Mouse (Mus musculus) forebrain, embryonic 14.5 days (tissue): ENCODE results near the gene Pttg1ip. TPM values are rescaled to one million over a fixed set of nuclear protein-coding genes. Genes with fewer than 3 reads are reported as not detected.
A peak's percentile ranks its signal among the peaks of the same experiment; 100 is the strongest.

ENCODE experiments used
- ATAC-seq: fragments of 200-750 bp; cut with Nextera tagmentation; 2 replicates; pipeline ENCODE4 v1.8.0; 2017; ENCODE audit warnings: mild to moderate bottlenecking, moderate library complexity
- DNase-seq: peaks from one replicate; pipeline ENCODE4 v3.0.0-alpha.2; 2015; ENCODE audit warnings: low spot score
- H3K27ac ChIP-seq: fragments of 300-500 bp; sonication (generic); 2 replicates; pipeline ENCODE4 v1.5.1; 2014; ENCODE audit warnings: low read depth, mild to moderate bottlenecking, control low read depth, low read length, moderate library complexity
- H3K27me3 ChIP-seq: fragments of 300-500 bp; sonication (generic); replicated peaks from 2 replicates; pipeline ENCODE4 v1.6.1; 2014; ENCODE audit warnings: low read length, control low read depth, mixed read lengths; ENCODE audit not compliant: control insufficient read depth, insufficient read depth
- H3K36me3 ChIP-seq: fragments of 300-500 bp; sonication (generic); 2 replicates; pipeline ENCODE4 v1.6.1; 2014; ENCODE audit warnings: low read length, control low read depth; ENCODE audit not compliant: control insufficient read depth, insufficient read depth
- H3K4me1 ChIP-seq: fragments of 300-500 bp; sonication (generic); 2 replicates; pipeline ENCODE4 v1.6.1; 2014; ENCODE audit warnings: antibody characterized with exemption, low read length, control low read depth; ENCODE audit not compliant: control insufficient read depth, insufficient read depth
- H3K4me2 ChIP-seq: fragments of 300-500 bp; sonication (generic); 2 replicates; pipeline ENCODE4 v1.6.1; 2014; ENCODE audit warnings: mild to moderate bottlenecking, control low read depth, low read length
- H3K4me3 ChIP-seq: fragments of 300-500 bp; sonication (generic); 2 replicates; pipeline ENCODE4 v1.5.1; 2014; ENCODE audit warnings: low read depth, low read length, control low read depth
- H3K9ac ChIP-seq: fragments of 300-500 bp; sonication (generic); 2 replicates; pipeline ENCODE4 v1.6.1; 2014; ENCODE audit warnings: mild to moderate bottlenecking, low read length, control low read depth, moderate library complexity
- H3K9me3 ChIP-seq: fragments of 300-500 bp; sonication (generic); replicated peaks from 2 replicates; pipeline ENCODE4 v1.6.1; 2016; ENCODE audit warnings: low read length, control low read depth, mixed read lengths; ENCODE audit not compliant: control insufficient read depth
- WGBS: fragments of 180-500 bp; shearing (Covaris S2); extraction: QIAGEN DNeasy Blood & Tissue Kit; methylation state at CpG from one replicate; pipeline ENCODE4 v1.1.7; 2014; 5-methylcytosine and 5-hydroxymethylcytosine counted together
- polyA plus RNA-seq: library from polyadenylated mRNA; unstranded; fragments of >200 nt; fragmentation: Nextera tagmentation; extraction: Ambion mirVana; gene quantifications from 2 replicates; pipeline ENCODE4 v1.2.1, GENCODE M21; 2014

Gene Pttg1ip
- polyA plus RNA-seq, 1 experiment from 2014 or later: 74.1 TPM

DNA sequence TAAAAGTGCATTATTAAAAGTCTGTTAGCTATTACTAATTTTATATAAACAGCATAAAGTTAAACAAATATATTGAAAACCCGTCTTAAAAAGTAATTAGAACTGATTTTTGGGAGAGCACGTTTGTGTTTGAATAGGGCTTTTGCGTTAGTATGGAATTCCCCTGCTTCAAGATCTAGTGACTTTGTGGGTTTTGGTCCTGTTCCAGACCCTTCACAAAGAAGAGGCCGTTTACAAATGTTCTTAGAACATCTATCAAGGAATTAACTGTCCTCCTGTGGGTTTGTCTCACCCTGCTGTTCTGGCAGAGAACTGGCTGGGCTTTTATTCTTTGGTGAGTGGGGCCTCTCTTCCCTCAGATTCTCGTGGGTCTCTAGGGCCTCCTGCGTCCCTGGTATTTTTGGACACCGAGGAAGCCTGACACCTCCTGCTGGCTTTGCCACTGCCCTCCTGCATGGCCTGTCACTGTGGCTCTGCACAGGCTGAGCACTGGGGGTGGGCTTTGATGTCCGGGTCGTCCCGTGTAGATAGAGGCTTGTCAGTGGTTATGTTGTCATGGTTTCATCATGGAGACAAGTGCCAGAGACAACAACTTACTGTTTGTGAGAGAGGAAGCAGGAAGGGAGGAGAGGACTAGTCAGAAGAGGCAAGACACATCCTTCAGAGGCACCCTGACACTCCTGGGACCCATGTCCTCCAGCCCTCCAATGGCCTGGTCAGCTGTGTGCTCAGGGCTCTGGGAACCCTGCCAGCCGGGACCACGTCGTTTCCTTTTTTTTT is 53.1 kb downstream of the Pttg1ip start:
- ATAC-seq (no peak), DNase-seq (no peak)
- Histone ChIP-seq H3K9ac (no peak overlapping the region), H3K27me3 (no peaks in the 10 kb centered on the region), H3K27ac (no peak overlapping the region), H3K4me2 (no peak overlapping the region), H3K9me3 (no peaks in the 10 kb centered on the region), H3K4me1 (no peaks in the 10 kb centered on the region), H3K4me3 (no peak overlapping the region), H3K36me3 (peaks cover 70% of the 10 kb centered on the region)
- WGBS: 57% methylated on average over 13 of the region's 13 CpGs

DNA sequence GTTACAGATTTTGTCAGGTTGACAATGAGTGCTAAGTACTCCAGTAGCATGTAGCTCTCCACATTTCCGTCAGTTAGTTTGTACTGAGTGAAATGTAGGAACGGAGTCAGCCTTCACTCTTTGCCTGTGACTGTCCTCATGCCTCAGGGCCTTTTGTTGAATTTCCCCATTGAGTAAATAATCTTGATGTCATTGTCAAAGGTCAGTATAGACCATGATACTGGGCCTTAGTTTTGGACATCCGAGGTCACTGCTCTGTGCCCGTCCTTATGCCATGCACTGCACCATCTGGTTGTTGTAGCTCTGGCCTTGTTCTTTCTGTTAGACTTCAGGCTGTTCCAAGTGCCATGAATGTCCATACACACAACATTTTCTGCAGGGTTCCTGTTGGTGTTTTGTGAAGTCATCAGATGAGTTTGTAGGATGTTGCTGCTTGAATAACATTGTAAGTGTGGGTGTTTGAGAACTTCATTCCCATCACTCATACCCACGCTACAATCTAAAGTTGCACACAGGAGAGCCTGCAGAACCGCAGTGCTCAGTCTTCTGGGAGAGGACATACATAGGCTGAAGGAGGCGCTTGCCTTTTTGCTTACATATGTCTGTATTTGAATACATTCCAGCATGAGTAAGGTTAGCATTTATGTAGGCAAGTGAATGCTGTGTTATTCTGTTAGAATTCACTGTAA is 54.9 kb downstream of the Pttg1ip start:
- H3K27ac ChIP-seq: no peak overlapping the region
- no peak overlapping the region for H3K4me2 ChIP-seq
- WGBS: 91% methylated on average over 7 of the region's 7 CpGs
- no peak for ATAC-seq
- no peak for DNase-seq
- H3K4me3 ChIP-seq: no peak overlapping the region
- no peaks in the 10 kb centered on the region for H3K9me3 ChIP-seq
- no peaks in the 10 kb centered on the region for H3K27me3 ChIP-seq
- no peak overlapping the region for H3K9ac ChIP-seq
- H3K4me1 ChIP-seq: no peaks in the 10 kb centered on the region
- peaks cover 81% of the 10 kb centered on the region for H3K36me3 ChIP-seq

DNA sequence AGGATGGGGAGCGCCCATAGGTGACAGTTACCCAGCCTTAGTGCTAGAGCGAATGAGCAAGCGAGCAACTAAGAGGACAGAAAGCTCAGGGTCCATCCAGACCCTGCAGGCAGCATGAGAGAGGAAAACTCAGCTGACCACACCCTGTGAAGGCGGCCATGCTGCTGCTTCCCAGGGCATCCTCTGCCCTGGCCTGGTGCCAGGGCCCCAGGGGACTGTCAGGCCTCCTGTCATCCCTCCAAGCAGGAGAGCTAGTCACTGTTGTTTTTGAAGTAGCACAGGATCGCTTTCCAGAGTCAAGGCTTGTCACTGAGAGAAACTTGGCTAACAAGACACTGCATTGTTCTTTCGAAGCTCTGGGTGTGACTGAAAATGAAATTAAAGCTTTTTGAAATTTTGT is 57.4 kb downstream of the Pttg1ip start:
- H3K36me3 ChIP-seq: peaks cover 82% of the 10 kb centered on the region
- H3K9ac ChIP-seq: no peak overlapping the region
- DNase-seq (no peak), ATAC-seq (no peak)
- H3K27ac ChIP-seq: no peak overlapping the region
- no peaks in the 10 kb centered on the region for H3K9me3 ChIP-seq
- H3K4me3 ChIP-seq: no peak overlapping the region
- no peaks in the 10 kb centered on the region for H3K4me1 ChIP-seq
- WGBS: 74% methylated on average over 6 of the region's 6 CpGs
- H3K4me2 ChIP-seq: no peak overlapping the region
- no peaks in the 10 kb centered on the region for H3K27me3 ChIP-seq

DNA sequence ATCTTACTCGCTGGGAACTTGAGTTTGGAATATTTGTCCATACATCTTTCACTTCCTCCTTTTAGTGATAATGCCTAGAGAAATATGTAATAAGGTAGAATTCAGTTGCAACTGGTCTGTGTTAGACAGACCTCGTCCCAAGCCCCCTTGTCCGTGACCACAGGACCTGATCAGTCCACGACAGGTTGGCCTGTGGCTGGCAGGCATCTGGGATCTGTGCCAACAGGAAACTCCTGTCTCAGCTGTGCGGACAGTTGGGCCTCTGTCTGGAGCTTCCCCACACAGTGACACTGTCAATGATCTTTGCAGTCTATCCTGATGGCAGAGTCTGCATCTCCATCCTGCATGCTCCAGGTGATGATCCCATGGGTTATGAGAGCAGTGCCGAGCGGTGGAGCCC is 61.6 kb downstream of the Pttg1ip start:
- 84% methylated on average over 7 of the region's 7 CpGs for WGBS
- H3K36me3 ChIP-seq: peaks cover 81% of the 10 kb centered on the region
- no peak overlapping the region for H3K9ac ChIP-seq
- no peaks in the 10 kb centered on the region for H3K9me3 ChIP-seq
- no peak overlapping the region for H3K4me2 ChIP-seq
- no peak overlapping the region for H3K27ac ChIP-seq
- ATAC-seq (no peak), DNase-seq (no peak)
- H3K4me3 ChIP-seq: no peak overlapping the region
- H3K4me1 ChIP-seq: no peaks in the 10 kb centered on the region
- H3K27me3 ChIP-seq: no peaks in the 10 kb centered on the region

DNA sequence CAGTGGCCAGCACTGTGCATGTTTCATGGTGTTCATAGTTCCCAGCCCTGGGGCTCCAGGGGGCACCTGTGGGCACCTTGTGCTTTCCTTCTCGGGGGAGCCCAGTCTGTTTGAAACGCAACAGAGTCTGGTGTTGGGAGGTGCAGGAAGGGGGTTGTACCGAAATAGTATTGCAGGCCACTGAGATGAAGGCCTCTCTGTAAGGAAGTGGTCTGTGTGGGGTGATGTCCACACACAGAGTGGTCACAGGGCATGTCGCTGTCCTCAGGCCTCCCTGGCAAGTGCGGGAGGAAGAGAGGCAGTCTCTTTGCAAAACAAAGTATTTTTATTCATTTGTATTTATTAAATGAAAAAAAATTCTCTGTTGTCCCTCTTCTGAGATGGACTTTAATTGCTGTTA is 64.1 kb downstream of the Pttg1ip start:
- DNase-seq (no peak), ATAC-seq (no peak)
- H3K4me2 ChIP-seq: no peak overlapping the region
- no peaks in the 10 kb centered on the region for H3K27me3 ChIP-seq
- H3K9ac ChIP-seq: no peak overlapping the region
- H3K9me3 ChIP-seq: no peaks in the 10 kb centered on the region
- peaks cover 63% of the 10 kb centered on the region for H3K36me3 ChIP-seq
- no peak overlapping the region for H3K27ac ChIP-seq
- H3K4me1 ChIP-seq: no peaks in the 10 kb centered on the region
- no peak overlapping the region for H3K4me3 ChIP-seq
- WGBS: 97% methylated on average over 5 of the region's 5 CpGs

DNA sequence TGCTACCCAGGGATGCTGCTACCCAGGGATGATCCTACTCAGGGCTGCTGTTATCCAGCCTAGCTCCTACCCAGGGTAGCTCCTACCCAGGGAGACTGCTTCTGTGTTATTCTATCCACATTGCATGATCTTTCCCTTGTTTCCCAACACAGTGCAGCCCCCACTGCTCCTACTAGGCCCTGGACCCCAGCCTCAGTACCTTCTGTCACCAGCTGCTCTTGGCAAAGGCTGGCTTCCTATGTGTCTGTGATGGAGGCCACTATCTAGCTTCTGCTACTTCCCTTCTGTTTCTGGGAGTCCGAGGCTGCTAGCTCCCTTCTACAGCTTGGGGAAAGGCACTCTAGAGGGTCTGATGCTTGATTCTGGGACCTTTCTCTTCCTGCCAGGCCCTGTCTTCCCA is 65.9 kb downstream of the Pttg1ip start:
- Histone ChIP-seq H3K27me3 (no peaks in the 10 kb centered on the region), H3K4me2 (no peak overlapping the region), H3K27ac (no peak overlapping the region), H3K36me3 (peaks cover 44% of the 10 kb centered on the region), H3K4me1 (no peaks in the 10 kb centered on the region), H3K9ac (no peak overlapping the region), H3K4me3 (no peak overlapping the region), H3K9me3 (no peaks in the 10 kb centered on the region)
- WGBS: 74% methylated on average over 1 of the region's 1 CpGs
- DNase-seq (peak; percentile 22), ATAC-seq (peak; percentile 33; the same call in 1 of the 2 replicates)

DNA sequence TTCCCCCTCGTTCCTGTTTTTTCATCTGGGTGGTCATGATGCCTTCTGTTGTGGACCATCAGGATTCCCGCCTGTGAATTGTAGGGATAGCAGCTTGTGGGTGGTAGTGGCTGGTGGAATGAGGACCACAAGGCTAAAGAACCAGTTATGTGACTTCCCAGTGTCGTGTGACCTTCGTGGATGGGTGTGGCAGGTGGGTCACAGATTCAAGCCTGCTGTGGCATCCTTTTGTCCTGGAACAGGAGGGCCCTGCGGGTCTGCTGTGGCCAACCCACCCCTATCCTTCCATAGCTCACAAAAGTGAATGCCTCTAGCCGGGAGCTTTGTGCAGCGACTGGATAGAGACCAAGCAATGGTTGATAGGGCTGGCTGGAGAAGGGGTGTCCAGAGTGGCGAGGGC is 66.4 kb downstream of the Pttg1ip start:
- Histone ChIP-seq H3K27me3 (no peaks in the 10 kb centered on the region), H3K4me3 (no peak overlapping the region), H3K9ac (no peak overlapping the region), H3K36me3 (peaks cover 40% of the 10 kb centered on the region), H3K4me1 (no peaks in the 10 kb centered on the region), H3K9me3 (no peaks in the 10 kb centered on the region), H3K27ac (no peak overlapping the region), H3K4me2 (no peak overlapping the region)
- no peak for DNase-seq
- ATAC-seq: no peak
- WGBS: 84% methylated on average over 8 of the region's 8 CpGs
